Mouse (Mus musculus) brain, embryonic 14.5 days (tissue): ENCODE results near the gene Tha1. TPM values are rescaled to one million over a fixed set of nuclear protein-coding genes. Genes with fewer than 3 reads are reported as not detected.

Source experiments
- DNase-seq: peaks from one replicate; pipeline ENCODE4 v3.0.0-alpha.2; 2011; ENCODE audit warnings: low read depth
- CTCF ChIP-seq: fragments of 200-500 bp; IDR thresholded peaks from 2 replicates; pipeline ENCODE4 v1.5.1; 2012; ENCODE audit warnings: inconsistent platforms, mild to moderate bottlenecking, moderate library complexity, borderline replicate concordance; ENCODE audit not compliant: insufficient read depth, insufficient read length; ENCODE audit errors: extremely low read depth
- POLR2A ChIP-seq: fragments of 200-500 bp; IDR thresholded peaks from 2 replicates; pipeline ENCODE4 v1.6.1; 2012; ENCODE audit warnings: mild to moderate bottlenecking, inconsistent platforms, borderline replicate concordance; ENCODE audit not compliant: poor library complexity, insufficient read depth, insufficient read length, severe bottlenecking; ENCODE audit errors: extremely low read depth
- polyA plus RNA-seq: library from polyadenylated mRNA; depleted of rRNA; stranded (reverse); fragments of >200 nt; gene quantifications from 2 replicates; pipeline ENCODE4 v1.2.3, GENCODE M21; 2012

Gene Tha1
- polyA plus RNA-seq, 1 experiment = 5.5 TPM

DNA sequence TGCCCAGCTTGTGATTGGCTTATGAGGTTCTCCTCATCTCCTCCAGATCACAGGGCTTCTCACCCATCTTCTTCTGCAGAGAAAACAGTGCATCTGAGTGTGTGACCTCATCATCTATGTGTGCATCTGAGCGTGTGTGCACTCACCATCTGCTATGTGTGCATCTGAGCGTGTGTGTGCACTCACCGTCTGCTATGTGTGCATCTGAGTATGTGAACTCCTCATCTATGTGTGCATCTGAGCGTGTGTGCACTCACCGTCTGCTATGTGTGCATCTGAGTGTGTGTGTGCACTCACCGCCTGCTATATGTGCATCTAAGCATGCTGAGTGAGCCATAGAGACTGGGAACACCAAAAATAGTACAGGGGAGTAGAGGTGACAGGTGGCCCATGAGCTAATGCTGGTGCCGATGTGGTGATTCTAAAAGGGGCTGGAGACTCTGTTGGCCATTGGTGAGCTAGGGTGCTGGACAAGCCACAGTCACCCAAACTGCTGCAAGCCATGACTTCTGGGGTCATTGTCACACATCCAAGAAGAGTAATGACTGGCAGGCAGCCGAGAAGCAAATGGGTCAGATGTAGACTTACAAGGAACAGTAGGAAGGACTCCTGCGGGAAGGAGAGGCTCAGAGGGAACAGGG lies 7.2 kb upstream of the Tha1 start:
- DNase-seq = no peak
- no peak for TF ChIP-seq POLR2A
- TF ChIP-seq CTCF = no peak

DNA sequence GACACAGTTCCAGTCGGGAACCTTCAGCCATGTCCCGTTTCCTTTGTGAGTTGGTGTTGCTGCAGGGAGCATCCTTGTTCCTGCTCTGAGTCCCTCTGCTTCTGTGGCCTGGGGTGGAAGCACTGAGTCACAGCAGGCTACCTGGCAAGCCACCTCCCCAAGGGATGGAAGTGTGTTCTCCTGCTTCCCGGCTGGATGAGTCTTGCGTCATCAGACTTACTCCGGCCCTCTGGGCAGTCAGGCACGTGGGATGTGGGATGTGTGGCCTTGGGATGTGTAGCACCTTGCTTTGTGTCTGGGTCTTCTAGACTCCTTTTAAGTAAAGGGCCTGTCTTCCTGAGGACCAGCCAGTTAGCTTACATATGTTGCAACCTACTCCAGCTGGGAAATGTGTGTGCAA lies 6.4 kb upstream of the Tha1 start:
- TF ChIP-seq CTCF (no peak), POLR2A (no peak)
- DNase-seq = no peak

DNA sequence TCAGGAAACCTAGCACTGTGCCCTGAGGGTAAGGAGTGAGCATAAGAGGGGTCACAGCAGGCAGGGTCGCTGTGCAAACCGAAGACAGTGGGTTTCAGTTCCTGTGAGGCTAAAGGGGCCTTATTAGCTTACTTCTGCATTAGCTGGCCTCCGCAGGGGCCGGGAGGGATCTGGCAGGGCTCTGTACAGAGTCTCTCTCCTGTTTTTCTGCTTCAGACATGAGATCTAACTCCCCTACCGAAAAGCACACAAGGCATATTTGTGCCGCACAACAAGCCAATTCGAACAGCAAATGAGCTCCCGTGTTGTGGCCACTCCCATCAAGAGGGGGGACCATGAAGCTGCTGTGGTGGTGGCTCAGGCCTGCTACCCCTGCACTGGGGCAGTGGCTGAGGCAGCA lies 5.6 kb upstream of the Tha1 start:
- DNase-seq = peak; percentile 64
- TF ChIP-seq POLR2A = no peak
- no peak for TF ChIP-seq CTCF

DNA sequence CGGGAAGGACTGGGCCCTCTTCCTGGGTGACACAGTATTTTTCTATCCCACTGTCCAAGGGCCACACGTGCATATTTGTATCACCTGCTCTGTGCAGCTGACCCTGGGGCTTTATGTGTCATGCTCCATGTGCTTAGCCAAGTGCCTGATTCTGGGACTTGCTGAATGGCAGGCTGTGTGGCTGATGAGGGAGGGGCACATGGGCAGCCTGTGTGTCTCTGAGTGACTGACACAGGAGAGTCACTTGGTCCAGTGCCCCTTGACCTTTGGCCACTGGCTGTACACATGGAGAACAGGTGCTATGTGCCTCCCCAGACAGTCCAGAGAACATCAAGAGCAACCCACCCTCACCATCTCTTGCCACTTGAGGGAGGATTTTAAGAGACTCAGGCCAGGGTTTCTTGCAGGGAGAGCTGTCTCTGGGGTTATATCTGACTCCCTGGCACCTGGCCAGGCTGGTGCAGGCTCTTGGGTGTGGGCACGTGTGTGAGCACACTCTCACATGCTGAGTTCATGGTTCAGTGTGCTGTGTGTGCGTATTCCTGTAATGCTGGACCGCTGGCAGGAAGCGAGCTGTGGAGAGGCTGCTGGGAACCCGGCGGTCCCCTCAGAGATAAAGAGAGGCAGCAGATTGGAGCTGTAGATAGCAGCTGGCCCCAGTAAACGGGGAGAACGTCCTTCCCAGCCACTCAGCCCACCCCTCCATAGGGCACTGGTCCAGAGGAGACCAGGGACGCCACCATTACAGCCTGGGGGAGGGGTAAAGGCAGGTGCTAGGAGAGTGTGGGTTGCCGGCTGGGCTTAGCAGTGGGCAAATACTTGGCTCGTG lies 4.8 kb upstream of the Tha1 start:
- TF ChIP-seq CTCF (no peak), POLR2A (no peak)
- DNase-seq = peak; percentile 82

DNA sequence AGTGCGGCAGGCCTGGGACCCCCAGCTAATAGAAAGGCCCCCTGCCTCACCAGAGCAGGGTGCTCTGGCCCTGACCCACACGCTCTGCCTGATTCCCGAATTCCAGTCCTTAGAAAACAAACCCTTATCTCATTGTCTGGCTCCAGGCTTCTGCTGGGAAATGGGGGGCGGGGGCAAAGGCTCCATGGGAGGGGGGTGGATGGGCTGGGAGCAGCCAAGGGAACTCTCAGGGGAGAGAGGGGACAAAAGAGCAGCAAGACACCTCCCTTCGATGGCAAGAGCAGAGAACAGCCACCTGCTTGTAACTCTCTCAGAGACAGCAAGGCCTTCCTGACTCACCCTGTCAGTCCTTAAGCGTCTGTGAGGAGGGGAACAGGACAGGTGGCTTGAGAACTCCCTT lies 2.4 kb upstream of the Tha1 start:
- TF ChIP-seq CTCF = no peak

DNA sequence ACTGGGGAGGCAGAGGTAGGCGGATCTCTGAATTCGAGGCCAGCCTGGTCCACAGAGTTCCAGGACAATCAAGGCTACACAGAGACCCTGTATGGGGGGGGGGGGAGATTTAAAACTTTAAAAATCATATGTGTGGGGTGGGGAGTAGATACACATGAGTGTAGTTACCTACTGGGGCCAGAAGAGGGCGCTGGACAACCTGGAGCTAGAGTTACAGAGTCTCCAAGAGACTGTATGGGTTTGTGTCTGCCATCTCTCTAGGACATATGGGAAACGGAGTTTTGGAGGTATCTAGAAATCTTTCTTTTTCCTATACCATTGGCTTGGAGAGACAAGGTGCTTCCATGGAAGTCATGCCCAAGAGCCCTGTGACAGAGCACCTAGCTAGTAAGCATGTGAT lies 1.1 kb upstream of the Tha1 start:
- no peak for DNase-seq
- TF ChIP-seq CTCF = peak; percentile 48; the same call in 1 of the 2 replicates
- no peak for TF ChIP-seq POLR2A

More for the DNA sequence above, 2.4 kb upstream of the Tha1 start:
- no peak for DNase-seq

DNA sequence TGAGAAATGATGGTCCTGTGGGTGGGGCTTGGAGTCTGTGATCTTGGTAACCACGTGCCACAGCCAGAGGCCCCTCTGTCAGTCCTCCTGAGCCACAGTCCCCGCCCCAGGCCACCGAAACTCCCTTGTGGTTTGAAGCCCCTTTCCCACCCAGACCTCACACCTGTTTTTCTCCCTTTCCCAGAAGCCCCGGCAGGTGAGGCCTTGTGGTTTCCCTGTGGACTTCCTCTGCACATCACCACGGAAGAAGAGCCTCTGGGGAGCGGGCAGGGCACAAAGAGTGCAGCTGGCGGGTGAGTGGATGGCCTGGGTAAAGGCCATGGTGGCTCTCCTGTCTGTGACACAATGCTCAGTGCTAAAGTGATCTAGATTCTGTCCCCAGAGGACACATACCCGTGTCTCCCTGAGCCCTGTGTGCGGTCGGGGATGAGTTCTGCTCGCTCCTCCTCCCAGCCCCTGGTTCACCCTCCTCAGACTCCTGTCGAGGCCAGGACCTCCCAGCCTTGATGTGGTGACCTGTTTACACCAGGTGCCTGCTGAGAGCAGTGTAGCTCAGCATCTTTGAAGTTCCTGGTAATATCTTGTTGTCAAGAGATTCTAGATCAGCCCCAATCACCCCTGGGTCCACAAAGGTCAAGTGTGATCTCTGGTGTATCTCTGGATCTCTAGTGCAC lies 1.2 kb downstream of the Tha1 start:
- DNase-seq = no peak
- TF ChIP-seq CTCF (no peak), POLR2A (no peak)

DNA sequence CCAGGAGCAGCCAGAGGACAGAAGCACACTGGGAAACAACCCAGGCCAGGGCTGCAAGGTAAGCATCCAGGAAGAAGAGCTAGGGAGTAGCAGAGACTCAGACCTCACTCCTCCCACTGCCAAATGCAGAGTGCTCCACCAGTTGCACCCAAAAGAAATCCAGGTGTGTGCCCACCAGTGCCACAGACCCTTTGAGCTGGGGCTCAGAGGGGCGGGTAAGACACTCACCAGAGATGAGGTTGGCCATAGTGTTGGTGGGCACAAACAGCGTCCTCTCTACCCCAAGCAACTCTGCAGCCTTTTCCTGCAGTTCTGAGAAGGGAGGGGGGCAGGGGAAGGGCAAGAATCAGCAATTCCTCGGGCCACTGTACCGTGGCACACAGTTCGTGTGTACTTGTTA lies 1.9 kb downstream of the Tha1 start:
- TF ChIP-seq POLR2A = no peak
- TF ChIP-seq CTCF = no peak
- DNase-seq = no peak

DNA sequence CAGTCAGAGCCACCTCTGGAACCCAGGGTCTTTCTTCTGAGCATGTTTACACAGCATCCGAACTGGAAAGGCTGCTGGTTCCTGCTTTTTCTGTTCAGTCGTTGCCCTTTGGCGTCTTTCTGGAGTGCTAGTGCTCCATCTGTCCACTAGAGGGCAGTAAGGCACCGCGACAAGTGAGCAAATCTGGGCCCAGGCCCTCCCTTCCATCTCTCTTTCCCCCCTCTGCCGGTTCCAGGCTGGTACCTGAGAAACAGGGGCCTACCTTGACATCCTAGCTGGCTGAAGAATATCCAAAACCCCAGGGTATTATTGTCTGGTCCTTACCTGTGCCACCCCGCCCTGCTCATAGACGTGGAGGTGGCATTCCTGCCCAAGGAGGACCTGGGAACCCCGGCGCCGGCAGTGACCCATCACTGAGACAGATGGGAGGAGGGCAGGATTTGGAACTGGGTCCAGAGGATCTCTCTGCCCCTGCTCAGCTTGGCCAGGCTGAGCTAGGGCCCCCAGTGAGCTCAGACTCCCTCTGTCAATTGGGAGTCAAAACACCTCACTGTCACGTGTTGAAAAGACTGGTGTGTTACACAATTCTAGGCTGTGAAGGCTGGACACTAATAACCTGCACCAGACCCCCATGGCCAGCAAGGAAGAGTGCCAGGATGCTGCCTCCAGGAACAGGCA lies 2.5 kb downstream of the Tha1 start:
- DNase-seq = peak; percentile 87
- TF ChIP-seq POLR2A = no peak
- peak; percentile 99 for TF ChIP-seq CTCF

DNA sequence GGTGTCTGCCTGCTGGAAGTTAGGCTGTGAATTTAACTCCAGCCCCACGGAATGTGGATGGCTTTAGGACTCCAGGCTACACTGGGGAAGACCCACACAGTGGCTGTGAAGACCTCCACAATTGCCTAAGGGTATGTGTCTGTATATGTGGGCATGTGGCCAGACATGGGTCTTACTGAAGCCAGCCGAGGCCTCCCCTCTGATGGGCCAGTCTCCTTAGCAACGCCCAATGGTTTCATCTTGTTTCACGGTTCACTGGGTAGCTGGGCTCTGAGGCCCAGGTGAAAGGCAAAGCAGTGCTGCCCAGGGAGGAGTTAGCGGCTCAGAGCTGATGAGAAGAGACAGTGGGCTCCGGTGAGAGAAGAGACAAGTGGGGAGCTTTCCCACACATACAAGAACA lies 7.3 kb downstream of the Tha1 start:
- DNase-seq = peak; percentile 80
- TF ChIP-seq POLR2A = no peak
- TF ChIP-seq CTCF = no peak

DNA sequence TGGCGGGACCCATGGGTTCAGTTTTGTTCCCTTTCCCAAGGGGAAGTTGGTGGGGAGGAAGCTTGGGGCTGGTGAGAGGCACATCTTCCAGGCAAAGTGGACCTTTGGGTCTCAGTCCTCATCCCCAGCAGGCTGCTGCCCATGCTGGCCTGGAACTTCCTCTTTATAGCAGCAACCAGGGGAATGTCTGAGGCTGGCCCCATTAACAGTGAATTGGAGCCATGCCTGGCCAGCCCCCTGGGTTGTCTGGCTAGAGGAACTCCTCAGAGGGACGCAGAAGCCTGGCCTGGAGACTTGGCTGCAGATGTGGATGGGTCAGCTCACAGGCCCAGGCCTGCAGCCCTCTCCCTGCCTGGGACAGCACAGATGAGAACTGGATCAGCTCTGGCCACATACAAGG lies 8.5 kb downstream of the Tha1 start:
- DNase-seq = no peak
- TF ChIP-seq POLR2A (no peak), CTCF (no peak)
